Mouse (Mus musculus): Measurements from ENCODE around the gene Rgs3. TPM values are rescaled to one million over a fixed set of nuclear protein-coding genes. Genes with fewer than 3 reads are reported as not detected.

Gene Rgs3
- polyA plus RNA-seq, 1 experiment from 2014 or later, result 66.9 TPM

DNA sequence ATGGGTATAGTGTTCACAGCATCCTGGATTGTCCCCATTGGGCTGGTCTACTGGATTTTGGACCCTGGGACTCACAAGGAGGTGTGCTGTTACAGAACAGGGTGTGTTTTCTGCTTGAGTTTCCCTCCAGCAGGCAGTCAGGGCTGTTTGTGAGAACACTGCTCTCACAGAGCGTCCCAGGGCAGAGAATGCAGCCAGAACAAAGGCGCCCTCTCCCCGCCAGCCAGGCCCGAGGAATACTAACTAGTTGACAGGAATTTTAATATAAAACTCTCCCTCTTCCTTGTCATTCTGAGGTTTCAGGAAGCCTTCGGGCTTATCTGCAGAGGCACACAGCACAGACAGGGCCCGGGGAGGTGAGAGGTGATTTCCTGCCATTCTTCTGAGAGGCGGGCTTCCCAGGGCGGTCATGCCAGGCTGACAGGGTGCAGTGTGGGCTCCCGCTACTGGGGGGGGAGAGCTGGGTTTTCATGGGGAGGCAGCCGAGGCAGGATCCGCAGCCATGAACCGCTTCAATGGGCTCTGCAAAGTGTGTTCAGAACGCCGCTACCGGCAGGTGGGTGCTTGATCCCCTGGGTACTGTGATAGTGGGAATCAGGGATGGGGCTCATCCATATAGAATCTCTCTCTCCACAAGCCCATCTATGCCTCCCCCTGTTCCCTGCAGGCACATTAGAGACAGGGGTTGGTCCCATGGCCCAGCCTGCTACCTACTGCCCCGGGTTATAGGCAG, 59.8 kb downstream of the Rgs3 start:
- ATAC-seq, result peak; percentile 64
- H3K9ac ChIP-seq (ENCODE audit: low read depth, low read length), result peak overlapping the region; percentile 54
- peak overlapping the region; percentile 26 for H3K4me2 ChIP-seq (ENCODE audit: low read length)
- no peaks in the 10 kb centered on the region for H3K27me3 ChIP-seq (ENCODE audit: control insufficient read depth, insufficient read depth, low read depth, low read length)
- peak overlapping the region; percentile 8 for H3K4me3 ChIP-seq (ENCODE audit: low read depth, low read length)
- 10% methylated on average over 16 of the region's 16 CpGs for WGBS
- H3K4me1 ChIP-seq (ENCODE audit: control insufficient read depth, insufficient read depth, low read length), result peaks cover 10% of the 10 kb centered on the region
- H3K27ac ChIP-seq (ENCODE audit: low read length), result peak overlapping the region; percentile 63
- H3K36me3 ChIP-seq (ENCODE audit: control insufficient read depth, insufficient read depth, low read length), result no peaks in the 10 kb centered on the region
- H3K9me3 ChIP-seq (replicated peaks; ENCODE audit: control insufficient read depth, low read length, poor library complexity, severe bottlenecking), result no peaks in the 10 kb centered on the region

- ATAC-seq, result no peak
- Histone ChIP-seq H3K9me3 (replicated peaks; ENCODE audit: control insufficient read depth, low read length, poor library complexity, severe bottlenecking) (no peaks in the 10 kb centered on the region), H3K9ac (ENCODE audit: low read depth, low read length) (peak overlapping the region; percentile 54), H3K36me3 (ENCODE audit: control insufficient read depth, insufficient read depth, low read length) (no peaks in the 10 kb centered on the region), H3K27me3 (ENCODE audit: control insufficient read depth, insufficient read depth, low read depth, low read length) (no peaks in the 10 kb centered on the region), H3K4me2 (ENCODE audit: low read length) (peak overlapping the region; percentile 26), H3K4me1 (ENCODE audit: control insufficient read depth, insufficient read depth, low read length) (peaks cover 13% of the 10 kb centered on the region), H3K4me3 (ENCODE audit: low read depth, low read length) (peak overlapping the region; percentile 8), H3K27ac (ENCODE audit: low read length) (peak overlapping the region; percentile 63)
- 83% methylated on average over 3 of the region's 3 CpGs for WGBS
These were observed 60.3 kb downstream of the Rgs3 start for GRCm38 (mm10) chr4:62619965-62620244.

DNA sequence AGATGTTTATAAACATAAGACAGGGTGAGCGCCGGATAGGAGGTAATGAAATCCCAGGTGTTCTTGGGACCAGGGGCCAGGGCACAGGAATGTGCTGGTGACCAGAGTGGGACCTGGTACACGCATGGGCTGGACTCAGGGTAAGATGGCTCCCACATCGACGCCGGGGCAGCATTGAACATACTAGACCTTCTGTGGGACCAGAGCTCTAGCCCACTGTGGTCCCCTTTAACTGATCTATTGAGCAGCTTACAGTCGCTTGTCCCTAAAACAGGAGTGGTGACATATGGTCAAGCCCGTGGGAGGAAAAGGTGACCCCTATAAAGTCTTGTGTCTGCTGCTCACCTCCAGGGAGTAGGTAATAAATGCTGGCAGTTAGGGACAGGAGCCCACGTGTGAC, 61.5 kb downstream of the Rgs3 start:
- no peaks in the 10 kb centered on the region for H3K36me3 ChIP-seq (ENCODE audit: control insufficient read depth, insufficient read depth, low read length)

GRCm38 (mm10) chr4:62621880-62622675, 62.4 kb downstream of the Rgs3 start:
- peak overlapping the region; percentile 3; the same call in 1 of the 2 replicates for H3K4me2 ChIP-seq (ENCODE audit: low read length)
- H3K36me3 ChIP-seq (ENCODE audit: control insufficient read depth, insufficient read depth, low read length), result no peaks in the 10 kb centered on the region
- no peaks in the 10 kb centered on the region for H3K27me3 ChIP-seq (ENCODE audit: control insufficient read depth, insufficient read depth, low read depth, low read length)
- no peak overlapping the region for H3K4me3 ChIP-seq (ENCODE audit: low read depth, low read length)
- peak overlapping the region; percentile 41 for H3K27ac ChIP-seq (ENCODE audit: low read length)
- 75% methylated on average over 14 of the region's 14 CpGs for WGBS
- H3K9ac ChIP-seq (ENCODE audit: low read depth, low read length), result no peak overlapping the region
- no peak for ATAC-seq
- peaks cover 17% of the 10 kb centered on the region for H3K4me1 ChIP-seq (ENCODE audit: control insufficient read depth, insufficient read depth, low read length)
- H3K9me3 ChIP-seq (replicated peaks; ENCODE audit: control insufficient read depth, low read length, poor library complexity, severe bottlenecking), result no peaks in the 10 kb centered on the region

More for the DNA sequence above, 61.5 kb downstream of the Rgs3 start:
- ATAC-seq, result no peak
- no peak overlapping the region for H3K4me3 ChIP-seq (ENCODE audit: low read depth, low read length)
- H3K4me2 ChIP-seq (ENCODE audit: low read length), result peak overlapping the region; percentile 23; the same call in 1 of the 2 replicates
- H3K9me3 ChIP-seq (replicated peaks; ENCODE audit: control insufficient read depth, low read length, poor library complexity, severe bottlenecking), result no peaks in the 10 kb centered on the region
- no peaks in the 10 kb centered on the region for H3K27me3 ChIP-seq (ENCODE audit: control insufficient read depth, insufficient read depth, low read depth, low read length)
- 89% methylated on average over 9 of the region's 9 CpGs for WGBS
- peaks cover 15% of the 10 kb centered on the region for H3K4me1 ChIP-seq (ENCODE audit: control insufficient read depth, insufficient read depth, low read length)
- H3K27ac ChIP-seq (ENCODE audit: low read length), result peak overlapping the region; percentile 22; the same call in 1 of the 2 replicates
- no peak overlapping the region for H3K9ac ChIP-seq (ENCODE audit: low read depth, low read length)

- Histone ChIP-seq H3K9me3 (replicated peaks; ENCODE audit: control insufficient read depth, low read length, poor library complexity, severe bottlenecking) (no peaks in the 10 kb centered on the region), H3K4me3 (ENCODE audit: low read depth, low read length) (no peak overlapping the region), H3K4me1 (ENCODE audit: control insufficient read depth, insufficient read depth, low read length) (peaks cover 17% of the 10 kb centered on the region), H3K4me2 (ENCODE audit: low read length) (no peak overlapping the region), H3K27me3 (ENCODE audit: control insufficient read depth, insufficient read depth, low read depth, low read length) (no peaks in the 10 kb centered on the region), H3K27ac (ENCODE audit: low read length) (no peak overlapping the region), H3K9ac (ENCODE audit: low read depth, low read length) (no peak overlapping the region), H3K36me3 (ENCODE audit: control insufficient read depth, insufficient read depth, low read length) (no peaks in the 10 kb centered on the region)
- 83% methylated on average over 13 of the region's 13 CpGs for WGBS
- no peak for ATAC-seq
These were observed 63.8 kb downstream of the Rgs3 start for GRCm38 (mm10) chr4:62623251-62624015.

- H3K4me3 ChIP-seq (ENCODE audit: low read depth, low read length), result no peak overlapping the region
- H3K4me1 ChIP-seq (ENCODE audit: control insufficient read depth, insufficient read depth, low read length), result peaks cover 9% of the 10 kb centered on the region
- no peak for ATAC-seq
- H3K27me3 ChIP-seq (ENCODE audit: control insufficient read depth, insufficient read depth, low read depth, low read length), result no peaks in the 10 kb centered on the region
- peak overlapping the region; percentile 53; the same call in 1 of the 2 replicates for H3K27ac ChIP-seq (ENCODE audit: low read length)
- no peaks in the 10 kb centered on the region for H3K36me3 ChIP-seq (ENCODE audit: control insufficient read depth, insufficient read depth, low read length)
- no peaks in the 10 kb centered on the region for H3K9me3 ChIP-seq (replicated peaks; ENCODE audit: control insufficient read depth, low read length, poor library complexity, severe bottlenecking)
- no peak overlapping the region for H3K9ac ChIP-seq (ENCODE audit: low read depth, low read length)
- 25% methylated on average over 15 of the region's 15 CpGs for WGBS
- H3K4me2 ChIP-seq (ENCODE audit: low read length), result no peak overlapping the region
These were observed 65.2 kb downstream of the Rgs3 start for GRCm38 (mm10) chr4:62624679-62625450.

DNA sequence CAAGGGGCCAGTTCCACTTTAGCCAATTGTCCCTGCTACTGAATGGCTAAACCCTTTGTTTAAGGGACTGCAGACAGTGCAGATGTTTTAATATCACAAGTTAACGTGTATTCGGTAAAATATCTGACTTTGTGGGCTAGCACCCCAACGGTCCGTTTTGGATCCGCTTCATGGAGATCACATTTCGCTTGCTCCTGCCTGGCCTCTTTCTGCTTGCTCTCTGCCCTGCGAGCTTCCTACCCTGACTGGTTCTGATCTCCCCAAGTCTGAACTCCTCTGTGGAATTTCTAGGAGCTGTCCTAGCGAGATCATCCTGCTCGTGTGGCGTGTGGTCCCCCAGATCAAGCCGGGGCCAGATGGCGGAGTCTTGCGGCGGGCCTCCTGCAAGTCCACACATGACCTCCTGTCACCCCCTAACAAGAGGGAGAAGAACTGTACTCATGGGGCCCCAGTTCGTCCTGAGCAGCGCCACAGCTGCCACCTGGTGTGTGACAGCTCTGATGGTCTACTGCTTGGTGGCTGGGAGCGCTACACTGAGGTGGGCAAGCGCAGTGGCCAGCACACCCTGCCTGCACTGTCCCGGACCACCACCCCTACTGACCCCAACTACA, 65.9 kb downstream of the Rgs3 start:
- no peak overlapping the region for H3K27ac ChIP-seq (ENCODE audit: low read length)
- no peak overlapping the region for H3K4me2 ChIP-seq (ENCODE audit: low read length)
- WGBS, result 73% methylated on average over 19 of the region's 19 CpGs

More for the DNA sequence above, 65.9 kb downstream of the Rgs3 start:
- H3K9ac ChIP-seq (ENCODE audit: low read depth, low read length), result no peak overlapping the region
- ATAC-seq, result no peak
- no peaks in the 10 kb centered on the region for H3K36me3 ChIP-seq (ENCODE audit: control insufficient read depth, insufficient read depth, low read length)
- H3K27me3 ChIP-seq (ENCODE audit: control insufficient read depth, insufficient read depth, low read depth, low read length), result no peaks in the 10 kb centered on the region
- peaks cover 8% of the 10 kb centered on the region for H3K4me1 ChIP-seq (ENCODE audit: control insufficient read depth, insufficient read depth, low read length)
- no peaks in the 10 kb centered on the region for H3K9me3 ChIP-seq (replicated peaks; ENCODE audit: control insufficient read depth, low read length, poor library complexity, severe bottlenecking)
- no peak overlapping the region for H3K4me3 ChIP-seq (ENCODE audit: low read depth, low read length)
